Mouse (Mus musculus) stomach, postnatal 0 days (tissue): ENCODE data around the gene P2ry12. TPM values are rescaled to one million over a fixed set of nuclear protein-coding genes. Genes with fewer than 3 reads are reported as not detected.

Source experiments
- ATAC-seq: fragments of 200-750 bp; cut with Nextera tagmentation; 2 replicates; pipeline ENCODE4 v1.8.0; 2017; ENCODE audit not compliant: low FRiP score, low TSS enrichment
- DNase-seq: peaks from one replicate; pipeline ENCODE4 v3.0.0-alpha.2; 2016; ENCODE audit warnings: low spot score
- H3K27ac ChIP-seq: fragments of 300-500 bp; sonication (generic); replicated peaks from 2 replicates; pipeline ENCODE4 v1.5.1; 2014; ENCODE audit warnings: mild to moderate bottlenecking, control low read depth
- H3K27me3 ChIP-seq: fragments of 300-500 bp; sonication (generic); 2 replicates; pipeline ENCODE4 v1.6.1; 2014; ENCODE audit warnings: low read length; ENCODE audit not compliant: control insufficient read depth, insufficient read depth
- H3K36me3 ChIP-seq: fragments of 300-500 bp; sonication (generic); 2 replicates; pipeline ENCODE4 v1.6.1; 2014; ENCODE audit warnings: low read length, mixed read lengths; ENCODE audit not compliant: control insufficient read depth, insufficient read depth
- H3K4me1 ChIP-seq: fragments of 300-500 bp; sonication (generic); replicated peaks from 2 replicates; pipeline ENCODE4 v1.6.1; 2014; ENCODE audit warnings: antibody characterized with exemption; ENCODE audit not compliant: control insufficient read depth, insufficient read depth
- H3K4me2 ChIP-seq: fragments of 300-500 bp; sonication (generic); replicated peaks from 2 replicates; pipeline ENCODE4 v1.6.1; 2014; ENCODE audit warnings: low read depth, mild to moderate bottlenecking, control low read depth, moderate library complexity
- H3K4me3 ChIP-seq: fragments of 300-500 bp; sonication (generic); 2 replicates; pipeline ENCODE4 v1.5.1; 2014; ENCODE audit warnings: low read depth, low read length, control low read depth
- H3K9ac ChIP-seq: fragments of 300-500 bp; sonication (generic); 2 replicates; pipeline ENCODE4 v1.6.1; 2014; ENCODE audit warnings: mild to moderate bottlenecking, low read length, control low read depth, mixed read lengths
- H3K9me3 ChIP-seq: fragments of 300-500 bp; sonication (generic); 2 replicates; pipeline ENCODE4 v1.6.1; 2016; ENCODE audit warnings: low read length; ENCODE audit not compliant: control insufficient read depth
- CTCF ChIP-seq: IDR thresholded peaks from 2 replicates; pipeline ENCODE4 v1.5.1; 2016; ENCODE audit warnings: antibody characterized with exemption, low read depth, mild to moderate bottlenecking, moderate library complexity
- EP300 ChIP-seq: optimal IDR thresholded peaks from 2 replicates; pipeline ENCODE3; 2016; ENCODE audit warnings: antibody characterized with exemption
- WGBS: fragments of 180-500 bp; shearing (Covaris S2); extraction: QIAGEN DNeasy Blood & Tissue Kit; methylation state at CpG from one replicate; pipeline ENCODE4 v1.1.7; 2014; 5-methylcytosine and 5-hydroxymethylcytosine counted together
- polyA plus RNA-seq: library from polyadenylated mRNA; unstranded; fragments of >200 nt; fragmentation: Nextera tagmentation; extraction: Ambion mirVana; gene quantifications from 2 replicates; pipeline ENCODE4 v1.2.1, GENCODE M21; 2015

P2ry12 gene
- 2.9 and 3.0 TPM in 2 replicates for polyA plus RNA-seq

DNA sequence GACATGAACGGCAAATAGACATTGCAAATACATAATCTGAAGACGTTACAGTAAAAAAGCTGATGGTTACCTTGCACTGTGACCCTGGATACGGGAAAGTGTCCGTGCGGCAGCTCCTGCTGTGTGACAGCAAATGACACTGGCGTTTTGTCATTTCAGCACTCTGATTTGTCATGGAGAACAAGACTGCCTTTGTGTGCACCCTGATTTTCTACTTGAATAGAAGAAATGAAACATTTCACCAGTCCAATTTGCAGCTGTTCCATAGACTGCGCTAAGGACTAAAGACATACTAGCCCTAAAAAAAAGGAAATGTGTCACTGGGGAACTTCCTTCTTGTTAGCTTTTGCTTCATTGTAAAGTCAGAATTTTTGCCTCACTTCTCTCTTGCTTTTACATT is at the start of gene P2ry12:
TSS of gene P2ry12 (minus strand) at position 168 of the 400 bp plus-strand sequence.
- ATAC-seq (no peak), DNase-seq (no peak)
- H3K9ac ChIP-seq, result no peak within 1 kb of the TSS
- H3K4me3 ChIP-seq, result no peak within 1 kb of the TSS
- H3K36me3 ChIP-seq, result no peaks in the 10 kb centered on the region
- no peak within 1 kb of the TSS for H3K4me2 ChIP-seq
- 66% methylated on average over 7 of the region's 7 CpGs for WGBS
- H3K27ac ChIP-seq, result no peak within 1 kb of the TSS
- no peak for TF ChIP-seq CTCF
- TF ChIP-seq EP300, result no peak
- H3K9me3 ChIP-seq, result no peaks in the 10 kb centered on the region
- no peaks in the 10 kb centered on the region for H3K27me3 ChIP-seq
- H3K4me1 ChIP-seq, result no peaks in the 10 kb centered on the region

DNA sequence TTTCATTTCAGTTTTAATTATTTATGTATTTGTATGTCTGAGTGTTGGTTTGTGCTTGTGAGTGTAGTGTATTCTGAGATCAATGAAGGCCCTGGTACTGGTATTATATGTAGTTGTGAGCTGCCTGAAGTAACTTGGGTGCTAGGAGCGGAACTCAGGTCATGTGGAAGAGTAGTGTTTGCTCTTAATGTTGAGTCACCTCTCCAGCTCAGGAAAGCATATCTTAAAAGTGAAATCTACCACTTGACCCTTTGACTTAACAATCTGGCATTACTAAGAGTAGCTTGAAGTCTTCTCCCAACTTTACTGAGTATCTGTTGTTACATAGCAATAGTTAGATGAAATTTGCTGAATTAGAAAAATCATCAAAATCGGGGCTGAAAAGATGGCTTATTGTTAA is 42.8 kb upstream of the P2ry12 start:
- TF ChIP-seq EP300 (no peak), CTCF (no peak)
- no peak overlapping the region for H3K4me2 ChIP-seq
- 89% methylated on average over 2 of the region's 2 CpGs for WGBS
- H3K9ac ChIP-seq, result no peak overlapping the region
- H3K27ac ChIP-seq, result no peak overlapping the region
- no peaks in the 10 kb centered on the region for H3K27me3 ChIP-seq
- no peak overlapping the region for H3K4me3 ChIP-seq
- no peaks in the 10 kb centered on the region for H3K36me3 ChIP-seq
- H3K9me3 ChIP-seq, result no peaks in the 10 kb centered on the region
- H3K4me1 ChIP-seq, result no peaks in the 10 kb centered on the region
- ATAC-seq (no peak), DNase-seq (no peak)

- whole genome bisulfite sequencing, result 93% methylated on average over 5 of the region's 5 CpGs
- no peak for DNase-seq
- no peak for ATAC-seq
These were observed 42.3 kb upstream of the P2ry12 start for GRCm38 (mm10) chr3:59304944-59305343.

GRCm38 (mm10) chr3:59297653-59298052 is 35.0 kb upstream of the P2ry12 start:
- H3K4me1 ChIP-seq, result no peaks in the 10 kb centered on the region
- no peak for TF ChIP-seq CTCF
- TF ChIP-seq EP300, result no peak
- H3K4me3 ChIP-seq, result no peak overlapping the region
- H3K27ac ChIP-seq, result no peak overlapping the region
- no peaks in the 10 kb centered on the region for H3K36me3 ChIP-seq
- H3K9me3 ChIP-seq, result no peaks in the 10 kb centered on the region
- H3K27me3 ChIP-seq, result no peaks in the 10 kb centered on the region
- H3K4me2 ChIP-seq, result no peak overlapping the region
- 80% methylated on average over 16 of the region's 16 CpGs for WGBS
- no peak for DNase-seq
- H3K9ac ChIP-seq, result no peak overlapping the region
- no peak for ATAC-seq

More at GRCm38 (mm10) chr3:59304944-59305343, 42.3 kb upstream of the P2ry12 start:
- Histone ChIP-seq H3K9ac (no peak overlapping the region), H3K4me3 (no peak overlapping the region), H3K27ac (no peak overlapping the region), H3K4me1 (no peaks in the 10 kb centered on the region), H3K36me3 (no peaks in the 10 kb centered on the region), H3K27me3 (no peaks in the 10 kb centered on the region), H3K9me3 (no peaks in the 10 kb centered on the region), H3K4me2 (no peak overlapping the region)
- TF ChIP-seq EP300 (no peak), CTCF (no peak)

GRCm38 (mm10) chr3:59296563-59297130 is 34.0 kb upstream of the P2ry12 start:
- no peak for TF ChIP-seq EP300
- TF ChIP-seq CTCF, result no peak
- H3K27me3 ChIP-seq, result no peaks in the 10 kb centered on the region
- WGBS, result 74% methylated on average over 5 of the region's 5 CpGs

GRCm38 (mm10) chr3:59295699-59296562 is 33.3 kb upstream of the P2ry12 start:
- no peak overlapping the region for H3K4me2 ChIP-seq
- H3K4me3 ChIP-seq, result no peak overlapping the region
- H3K9me3 ChIP-seq, result no peaks in the 10 kb centered on the region
- no peaks in the 10 kb centered on the region for H3K36me3 ChIP-seq
- H3K27me3 ChIP-seq, result no peaks in the 10 kb centered on the region
- DNase-seq, result no peak
- WGBS, result 80% methylated on average over 16 of the region's 16 CpGs
- TF ChIP-seq CTCF (no peak), EP300 (no peak)
- no peak overlapping the region for H3K27ac ChIP-seq
- no peak for ATAC-seq
- no peak overlapping the region for H3K9ac ChIP-seq
- no peaks in the 10 kb centered on the region for H3K4me1 ChIP-seq

More at GRCm38 (mm10) chr3:59296563-59297130, 34.0 kb upstream of the P2ry12 start:
- H3K27ac ChIP-seq, result no peak overlapping the region
- DNase-seq (no peak), ATAC-seq (no peak)
- no peaks in the 10 kb centered on the region for H3K36me3 ChIP-seq
- H3K9me3 ChIP-seq, result no peaks in the 10 kb centered on the region
- no peak overlapping the region for H3K4me3 ChIP-seq
- no peak overlapping the region for H3K9ac ChIP-seq
- no peaks in the 10 kb centered on the region for H3K4me1 ChIP-seq
- no peak overlapping the region for H3K4me2 ChIP-seq
